In the genomic region with DNA sequence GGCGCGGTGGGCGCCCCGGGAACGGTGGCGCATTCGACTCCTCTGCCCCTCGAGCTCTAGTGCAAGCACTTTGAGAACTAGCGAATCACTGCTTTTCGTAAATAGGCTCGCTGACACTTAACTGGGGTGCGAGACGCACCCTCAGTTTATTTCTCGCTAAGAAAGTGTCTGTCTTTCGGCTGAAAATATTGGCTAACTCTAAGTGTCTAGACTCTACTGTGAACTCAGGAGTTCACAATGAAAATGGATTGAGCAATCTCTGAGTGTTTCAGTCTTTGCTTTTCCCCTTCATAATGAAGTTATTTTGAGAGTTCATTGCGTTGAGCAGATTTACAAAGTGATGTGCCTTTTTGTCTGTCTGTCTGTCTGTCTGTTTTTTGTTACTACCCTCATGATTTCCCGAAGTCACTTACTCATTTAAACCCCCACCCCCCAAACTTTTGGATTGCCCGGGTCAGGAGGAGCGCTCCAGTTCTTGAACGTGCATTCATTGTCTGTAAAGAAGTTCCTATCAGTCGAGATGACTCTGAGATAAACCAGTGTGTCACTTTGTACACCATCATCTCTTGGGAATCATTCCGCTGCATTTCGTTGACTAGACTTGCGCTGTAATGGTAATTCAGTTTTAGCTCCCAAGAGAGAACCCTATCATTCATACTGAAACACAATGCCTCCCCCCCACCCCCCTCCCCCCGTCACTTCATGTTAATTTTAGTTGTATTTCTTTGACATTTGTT, we compare ENCODE assay signal across 8 mouse cellular contexts. TPM values are rescaled to one million over a fixed set of nuclear protein-coding genes. Genes with fewer than 3 reads are reported as not detected.
DNase-seq lines count a peak whose midpoint lies in the region; ATAC-seq and TF ChIP-seq lines count a peak whose summit lies in the region.

No protein-coding gene starts in this region.

- intact Hi-C loops in heart, adult 2 months (cut with DNase I): loop anchor here (5.0 kb wide), 1 partner anchor 51 kb away; no protein-coding TSS in a partner anchor
- intact Hi-C loops in heart, postnatal 14 days (cut with DNase I): loop anchor here (1.0 to 5.0 kb wide), 4 partner anchors 59 to 156 kb away; no protein-coding TSS in a partner anchor

- no peak for ATAC-seq in forebrain, embryonic 16.5 days
- no peak for ATAC-seq in liver, postnatal 0 days
- ATAC-seq in stomach, embryonic 16.5 days (ENCODE audit: insufficient read depth, low FRiP score): no peak

- peak overlapping the region; percentile 86 for H3K4me2 ChIP-seq in forebrain, embryonic 16.5 days (ENCODE audit: low read length)
- H3K4me2 ChIP-seq in liver, postnatal 0 days (ENCODE audit: low read depth, low read length): peak overlapping the region; percentile 90
- H3K4me2 ChIP-seq in stomach, embryonic 16.5 days (ENCODE audit: low read depth, low read length): peak overlapping the region; percentile 59

- TF ChIP-seq POLR2A in heart, adult 2 months (IDR thresholded peaks at IDR 0.05; ENCODE audit: insufficient read depth, low read depth, low read length): no peak

- H3K79me2 ChIP-seq in heart, adult 2 months (replicated peaks; ENCODE audit: control insufficient read depth, insufficient read depth, low read length): peaks cover 1% of the 10 kb centered on the region; the same call in 1 of the 2 replicates

- no peaks in the 10 kb centered on the region for H3K27me3 ChIP-seq in heart, adult 2 months (ENCODE audit: control insufficient read depth, insufficient read depth, low read length)
- no peaks in the 10 kb centered on the region; the same call in 1 of the 2 replicates for H3K27me3 ChIP-seq in forebrain, embryonic 16.5 days (replicated peaks; ENCODE audit: control insufficient read depth, insufficient read depth, low read length)
- H3K27me3 ChIP-seq in liver, postnatal 0 days (ENCODE audit: insufficient read depth, low read length): no peaks in the 10 kb centered on the region
- H3K27me3 ChIP-seq in stomach, embryonic 16.5 days (ENCODE audit: control insufficient read depth, insufficient read depth, low read length): no peaks in the 10 kb centered on the region

- no peaks in the 10 kb centered on the region for H3K9me3 ChIP-seq in forebrain, embryonic 16.5 days (ENCODE audit: control insufficient read depth, low read length)
- no peaks in the 10 kb centered on the region for H3K9me3 ChIP-seq in liver, postnatal 0 days (ENCODE audit: low read length)
- no peaks in the 10 kb centered on the region for H3K9me3 ChIP-seq in stomach, embryonic 16.5 days (replicated peaks; ENCODE audit: control insufficient read depth, low read length)

- TF ChIP-seq EP300 in heart, adult 2 months (IDR thresholded peaks at IDR 0.05; ENCODE audit: insufficient read depth, low read depth, low read length): no peak
- no peak for TF ChIP-seq EP300 in liver, postnatal 0 days (IDR thresholded peaks at IDR 0.05; ENCODE audit: low read depth)

- DNase-seq in heart, adult 2 months: no peak
- DNase-seq in heart, postnatal 14 days: no peak
- peak; percentile 3 for DNase-seq in ES-CJ7 (ENCODE audit: low read depth, low spot score)
- no peak for DNase-seq in liver, postnatal 0 days
- DNase-seq in adrenal gland, adult (ENCODE audit: inconsistent age in 2 of 2, low spot score in 1 of 2): no peak
- DNase-seq in spleen, adult 18-20 months: no peak

- H3K36me3 ChIP-seq in heart, adult 2 months (ENCODE audit: control insufficient read depth, insufficient read depth, low read length): peaks cover 16% of the 10 kb centered on the region
- H3K36me3 ChIP-seq in forebrain, embryonic 16.5 days (ENCODE audit: control insufficient read depth, insufficient read depth): no peaks in the 10 kb centered on the region
- H3K36me3 ChIP-seq in liver, postnatal 0 days (replicated peaks; ENCODE audit: insufficient read depth, low read length): no peaks in the 10 kb centered on the region
- H3K36me3 ChIP-seq in stomach, embryonic 16.5 days (ENCODE audit: control insufficient read depth, insufficient read depth, low read length): no peaks in the 10 kb centered on the region

- 2% methylated on average over 25 of the region's 25 CpGs for WGBS in heart, adult 2 months
- WGBS in forebrain, embryonic 16.5 days: 1% methylated on average over 25 of the region's 25 CpGs
- WGBS in liver, postnatal 0 days (ENCODE audit: insufficient replicate concordance): 7% methylated on average over 25 of the region's 25 CpGs
- WGBS in stomach, embryonic 16.5 days: 2% methylated on average over 25 of the region's 25 CpGs

- peak overlapping the region; percentile 92 for H3K27ac ChIP-seq in heart, adult 2 months
- peak overlapping the region; percentile 92 for H3K27ac ChIP-seq in forebrain, embryonic 16.5 days (ENCODE audit: low read length)
- peak overlapping the region; percentile 83 for H3K27ac ChIP-seq in liver, postnatal 0 days (ENCODE audit: low read depth)
- H3K27ac ChIP-seq in stomach, embryonic 16.5 days (ENCODE audit: low read length): peak overlapping the region; percentile 99

- TF ChIP-seq CTCF in heart, adult 2 months (IDR thresholded peaks at IDR 0.05): no peak
- TF ChIP-seq CTCF in liver, postnatal 0 days (IDR thresholded peaks at IDR 0.05; ENCODE audit: low read depth): no peak

- peak overlapping the region; percentile 95 for H3K9ac ChIP-seq in heart, adult 2 months (ENCODE audit: low read depth, low read length)
- H3K9ac ChIP-seq in forebrain, embryonic 16.5 days (replicated peaks; ENCODE audit: low read depth, low read length): peak overlapping the region; percentile 77
- H3K9ac ChIP-seq in liver, postnatal 0 days (replicated peaks): peak overlapping the region; percentile 78
- H3K9ac ChIP-seq in stomach, embryonic 16.5 days (ENCODE audit: low read length): peak overlapping the region; percentile 96

- H3K4me1 ChIP-seq in heart, adult 2 months (ENCODE audit: control insufficient read depth, insufficient read depth, low read length): peaks cover 2% of the 10 kb centered on the region; the same call in 1 of the 2 replicates
- H3K4me1 ChIP-seq in forebrain, embryonic 16.5 days (replicated peaks; ENCODE audit: control insufficient read depth, insufficient read depth, low read length): peaks cover 9% of the 10 kb centered on the region
- H3K4me1 ChIP-seq in liver, postnatal 0 days (ENCODE audit: insufficient read depth): peaks cover 6% of the 10 kb centered on the region
- peaks cover 26% of the 10 kb centered on the region for H3K4me1 ChIP-seq in stomach, embryonic 16.5 days (ENCODE audit: control insufficient read depth, insufficient read depth, low read length)

- H3K4me3 ChIP-seq in heart, adult 2 months: peak overlapping the region; percentile 71
- peak overlapping the region; percentile 95 for H3K4me3 ChIP-seq in forebrain, embryonic 16.5 days (replicated peaks; ENCODE audit: low read length)
- H3K4me3 ChIP-seq in liver, postnatal 0 days (ENCODE audit: low read depth, low read length): peak overlapping the region; percentile 64
- peak overlapping the region; percentile 80 for H3K4me3 ChIP-seq in stomach, embryonic 16.5 days (replicated peaks; ENCODE audit: low read length)

RNA-seq across cellular contexts. Expression of a gene that starts 1.0 kb away (rescaled TPM):
- total RNA-seq in heart, adult 2 months (2021): 10 to 100 TPM; 64.1 to 72.0 TPM
- 16.8 and 20.0 TPM in 2 replicates for polyA plus RNA-seq in heart, adult 2 months (2012; rRNA removed)
- 10 to 100 TPM; 76.2 to 80.5 TPM for total RNA-seq in heart, postnatal 14 days (2021)
- 10.0 and 12.0 TPM in 2 replicates for polyA plus RNA-seq in forebrain, embryonic 16.5 days (2015; fragmentation: Nextera tagmentation; extraction: Ambion mirVana)
- polyA plus RNA-seq in liver, postnatal 0 days (2015; fragmentation: Nextera tagmentation; extraction: Ambion mirVana): 21.2 and 25.7 TPM in 2 replicates
- 34.7 and 39.9 TPM in 2 replicates for polyA plus RNA-seq in stomach, embryonic 16.5 days (2015; fragmentation: Nextera tagmentation; extraction: Ambion mirVana)
